Mouse (Mus musculus) embryonic fibroblast, embryonic 13.5 days (primary cell): ENCODE data around the gene Lig1. TPM values are rescaled to one million over a fixed set of nuclear protein-coding genes. Genes with fewer than 3 reads are reported as not detected.

ENCODE experiments used
- H3K27ac ChIP-seq: 2 replicates; pipeline ENCODE4 v1.5.1; 2012; ENCODE audit warnings: low read length, control low read depth, inconsistent platforms; ENCODE audit not compliant: insufficient read depth
- H3K4me1 ChIP-seq: 2 replicates; pipeline ENCODE4 v1.6.1; 2011; ENCODE audit warnings: low read length; ENCODE audit not compliant: control insufficient read depth, insufficient read depth
- H3K4me3 ChIP-seq: 2 replicates; pipeline ENCODE4 v1.5.1; 2011; ENCODE audit warnings: mild to moderate bottlenecking, control low read depth, low read length; ENCODE audit not compliant: insufficient read depth
- CTCF ChIP-seq: IDR thresholded peaks from 2 replicates; pipeline ENCODE4 v1.5.1; 2011; ENCODE audit warnings: mild to moderate bottlenecking, control low read depth, low read length, moderate library complexity, borderline replicate concordance; ENCODE audit not compliant: insufficient read depth
- POLR2A ChIP-seq: IDR thresholded peaks from 2 replicates; pipeline ENCODE4 v1.6.1; 2011; ENCODE audit warnings: low read depth, mild to moderate bottlenecking, control low read depth, low read length, moderate library complexity
- polyA plus RNA-seq: library from polyadenylated mRNA; stranded (reverse); fragments of >200 nt; gene quantifications from 2 replicates; pipeline ENCODE4 v1.2.4, GENCODE M21; 2011; ENCODE audit warnings: low read depth; ENCODE audit not compliant: missing spikeins, insufficient read length

Lig1 gene
- polyA plus RNA-seq, 1 experiment: 37.1 TPM

DNA sequence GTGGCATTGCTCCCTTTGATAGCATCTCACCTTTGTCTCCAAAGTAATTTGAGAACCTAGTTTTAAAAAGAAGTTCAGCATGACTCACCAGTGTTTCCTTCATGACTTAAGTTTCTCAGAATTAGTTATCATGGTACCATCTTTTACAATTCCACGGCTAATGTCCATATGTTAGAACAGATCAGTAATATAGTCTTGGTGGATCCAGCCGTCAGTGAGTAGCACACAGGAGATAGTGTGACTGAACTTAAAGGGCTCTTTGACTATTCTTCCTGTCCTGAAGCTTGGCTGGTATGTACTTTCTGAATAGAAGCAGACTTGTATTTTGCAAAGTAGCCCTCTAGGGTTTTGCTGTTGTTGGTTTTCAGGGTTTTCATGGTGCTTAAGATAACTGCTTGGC is 32.3 kb downstream of the Lig1 start:
- Histone ChIP-seq H3K27ac (no peak overlapping the region), H3K4me1 (no peaks in the 10 kb centered on the region; the same call in 1 of the 2 replicates)
- TF ChIP-seq POLR2A (no peak), CTCF (no peak)

DNA sequence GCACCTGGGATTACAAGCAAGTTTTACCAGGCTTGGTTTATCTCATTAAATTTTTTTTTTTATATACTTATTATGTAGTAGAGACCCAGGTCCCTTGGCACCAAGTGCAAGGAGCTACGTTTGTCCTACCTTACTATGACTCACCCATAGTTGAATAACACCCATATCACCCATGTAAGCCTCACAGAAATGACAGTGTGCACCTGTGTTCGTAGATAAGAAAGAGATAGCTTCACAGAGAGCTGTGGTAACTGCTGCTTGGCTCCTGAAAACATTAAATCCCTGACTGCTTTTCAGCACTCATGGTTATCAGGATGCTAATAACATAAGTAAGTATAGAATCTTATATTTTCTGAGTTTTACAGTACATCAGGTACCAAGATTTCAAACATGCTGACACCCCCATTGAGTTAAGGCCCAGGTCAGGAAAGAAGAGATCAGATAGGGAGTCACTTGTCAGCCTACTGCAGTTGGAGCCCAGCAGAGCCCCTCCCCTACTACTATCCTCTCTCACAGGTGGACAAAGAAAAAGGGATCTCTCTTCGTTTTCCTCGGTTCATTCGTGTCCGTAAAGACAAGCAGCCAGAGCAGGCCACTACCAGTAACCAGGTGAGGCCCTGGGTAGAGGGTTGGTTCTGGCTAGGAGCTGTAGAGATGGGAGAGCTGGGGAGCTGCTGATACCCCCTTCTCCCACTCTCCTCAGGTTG is 33.6 kb downstream of the Lig1 start:
- H3K4me3 ChIP-seq: no peak overlapping the region
- no peak for TF ChIP-seq POLR2A
- TF ChIP-seq CTCF: no peak
- no peaks in the 10 kb centered on the region; the same call in 1 of the 2 replicates for H3K4me1 ChIP-seq
- no peak overlapping the region for H3K27ac ChIP-seq

More for the DNA sequence above, 32.3 kb downstream of the Lig1 start:
- no peak overlapping the region for H3K4me3 ChIP-seq

DNA sequence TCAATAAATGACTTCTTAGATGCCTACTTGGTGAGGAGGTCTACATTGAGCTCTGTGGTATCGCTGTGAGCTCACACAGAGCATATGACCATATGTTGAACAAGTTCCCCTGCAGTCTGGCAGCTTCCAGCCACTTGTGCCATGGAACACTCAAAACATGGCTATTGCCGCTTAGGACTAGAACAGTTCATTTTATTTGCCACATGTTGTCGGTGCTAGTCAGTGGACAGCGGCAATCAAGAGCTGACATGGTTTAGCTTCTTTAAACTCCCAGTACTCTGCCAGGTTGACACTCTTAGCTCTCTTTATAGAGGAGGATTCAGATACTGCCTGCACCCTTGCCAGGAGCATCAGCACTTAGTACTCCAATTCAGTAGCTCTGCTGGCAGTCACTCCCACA is 34.3 kb downstream of the Lig1 start:
- H3K4me3 ChIP-seq: no peak overlapping the region
- H3K27ac ChIP-seq: no peak overlapping the region
- TF ChIP-seq POLR2A (no peak), CTCF (no peak)
- no peaks in the 10 kb centered on the region; the same call in 1 of the 2 replicates for H3K4me1 ChIP-seq

DNA sequence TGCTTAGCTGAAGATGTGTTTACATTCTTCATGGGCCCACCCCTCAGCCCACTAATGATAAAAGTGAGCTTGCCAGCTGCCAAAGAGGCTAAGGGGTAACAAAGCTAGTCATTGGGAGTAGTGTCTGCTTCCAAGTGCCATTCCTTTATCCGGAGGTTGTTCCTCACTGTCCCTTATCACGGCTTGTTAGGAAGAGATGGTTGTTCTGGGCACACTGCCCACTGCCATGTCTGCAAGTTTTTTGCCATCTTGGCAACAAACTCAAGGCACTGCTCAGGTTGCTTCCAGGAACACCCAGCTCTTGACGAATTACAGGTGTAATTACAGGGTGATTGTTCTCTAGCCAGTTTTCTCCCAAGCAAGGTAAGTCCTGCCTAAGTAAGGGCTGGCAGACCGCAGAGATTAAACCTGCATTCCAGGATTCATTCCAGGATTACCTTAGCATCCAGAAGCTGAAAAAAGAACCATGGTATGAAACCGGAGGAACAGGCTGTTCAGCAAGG is 37.1 kb downstream of the Lig1 start:
- H3K27ac ChIP-seq: no peak overlapping the region
- TF ChIP-seq POLR2A (no peak), CTCF (no peak)

DNA sequence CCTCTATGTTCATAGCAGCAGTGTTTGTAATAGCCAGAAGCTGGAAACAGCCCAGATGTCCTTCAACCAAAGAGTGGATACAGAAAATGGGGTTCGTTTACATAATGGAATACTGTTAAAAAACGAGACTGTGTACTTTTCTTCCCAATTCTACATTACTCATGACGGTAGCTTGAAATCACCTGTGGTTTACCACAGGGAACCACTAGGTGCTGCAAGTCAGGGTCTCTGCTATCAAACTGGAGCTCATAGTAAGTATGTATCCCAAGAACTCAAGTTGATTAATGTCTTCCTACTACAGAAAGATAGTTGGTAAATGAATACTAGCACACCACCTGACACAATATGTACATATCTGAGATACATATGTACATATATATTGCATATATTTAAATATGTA is 44.3 kb downstream of the Lig1 start:
- TF ChIP-seq POLR2A: no peak
- no peak for TF ChIP-seq CTCF
- H3K4me3 ChIP-seq: no peak overlapping the region
- H3K27ac ChIP-seq: no peak overlapping the region
- H3K4me1 ChIP-seq: no peaks in the 10 kb centered on the region

More for the DNA sequence above, 37.1 kb downstream of the Lig1 start:
- Histone ChIP-seq H3K4me3 (no peak overlapping the region), H3K4me1 (no peaks in the 10 kb centered on the region; the same call in 1 of the 2 replicates)

DNA sequence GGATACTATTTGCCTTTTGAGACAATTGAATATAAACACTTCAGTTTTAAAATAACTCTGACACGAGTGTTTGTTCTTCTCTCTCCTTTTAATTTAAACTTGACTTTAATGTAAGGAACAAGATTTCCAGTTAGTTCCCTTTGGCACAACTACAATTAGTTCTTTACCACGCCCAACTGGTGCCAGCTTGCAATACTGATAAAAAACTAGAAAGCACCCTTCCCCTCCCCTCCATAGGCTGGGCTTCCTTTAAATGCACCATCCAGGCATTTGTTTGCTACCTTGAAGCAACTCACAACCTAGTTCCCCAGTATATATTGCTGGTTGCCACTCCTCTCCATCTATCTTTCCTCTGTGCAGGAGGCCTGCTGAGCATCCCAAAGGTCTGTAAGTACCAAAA is 47.2 kb downstream of the Lig1 start, which contains the start of gene Pla2g4c:
TSS of gene Pla2g4c (plus strand) at position 340 of the 400 bp plus-strand sequence.
- no peaks in the 10 kb centered on the region for H3K4me1 ChIP-seq
- H3K27ac ChIP-seq: no peak within 1 kb of the TSS
- H3K4me3 ChIP-seq: no peak within 1 kb of the TSS
- TF ChIP-seq POLR2A (no peak), CTCF (no peak)

DNA sequence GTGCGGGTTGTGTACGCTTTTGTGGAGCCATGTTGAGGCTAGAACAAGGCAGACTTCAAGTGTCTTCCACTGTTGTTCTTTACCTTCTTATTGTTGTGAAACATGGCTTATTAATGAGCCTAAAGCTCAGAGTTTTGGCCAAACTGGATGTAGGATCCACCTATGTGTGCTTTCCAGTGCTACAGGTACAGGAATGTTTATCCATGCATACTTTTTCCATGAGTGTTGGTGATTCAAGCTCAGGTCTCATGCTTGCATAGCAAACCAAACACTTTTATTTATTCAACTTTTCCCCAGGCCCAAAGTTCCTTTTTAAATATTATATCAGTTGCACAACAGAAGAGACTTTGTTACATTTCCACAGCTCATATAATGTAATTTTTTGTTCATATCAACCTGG is 53.5 kb downstream of the Lig1 start:
- TF ChIP-seq CTCF (no peak), POLR2A (no peak)
- Histone ChIP-seq H3K27ac (no peak overlapping the region), H3K4me1 (no peaks in the 10 kb centered on the region), H3K4me3 (no peak overlapping the region)

DNA sequence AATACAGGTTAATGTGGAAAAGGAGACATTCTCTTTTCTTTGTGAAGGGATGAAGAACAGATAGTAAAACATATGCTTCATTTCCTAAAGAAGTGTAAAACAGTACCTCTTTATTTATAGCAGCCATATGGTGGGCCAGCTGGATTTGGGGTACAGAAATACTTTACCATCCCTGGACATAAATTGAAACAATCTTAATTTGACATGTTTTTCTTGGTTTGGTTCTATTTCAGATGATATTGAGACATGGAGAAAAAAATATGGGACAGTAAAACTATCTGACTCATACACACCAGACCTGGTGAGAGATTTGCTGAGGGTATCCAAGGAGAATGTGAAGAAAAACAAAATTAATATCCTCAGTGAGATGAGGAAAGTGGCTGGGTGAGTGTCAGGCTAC is 78.9 kb downstream of the Lig1 start:
- no peak for TF ChIP-seq POLR2A
- no peak for TF ChIP-seq CTCF
- H3K4me3 ChIP-seq: no peak overlapping the region
- H3K4me1 ChIP-seq: no peaks in the 10 kb centered on the region
- H3K27ac ChIP-seq: no peak overlapping the region

Other genes starting within 250 kb of the Lig1 start
- 85.6 and 98.6 TPM in 2 replicates for gene Chmp2a, start 242.5 kb upstream of the Lig1 start, polyA plus RNA-seq
- gene Ube2m, start 239.0 kb upstream of the Lig1 start, polyA plus RNA-seq: 273 and 288 TPM in 2 replicates
- gene Mzf1, start 222.5 kb upstream of the Lig1 start, polyA plus RNA-seq: 0.80 and 1.0 TPM in 2 replicates
- not detected in 2 replicates for gene Vmn1r85, start 182.1 kb upstream of the Lig1 start, polyA plus RNA-seq
- not detected in 2 replicates for gene Vmn1r86, start 157.4 kb upstream of the Lig1 start, polyA plus RNA-seq
- 0.28 TPM in 1 of 2 replicates, not detected in the other for gene Vmn1r87, start 137.1 kb upstream of the Lig1 start, polyA plus RNA-seq
- gene Vmn1r88, start 117.7 kb upstream of the Lig1 start, polyA plus RNA-seq: 0.07 and 0.09 TPM in 2 replicates
- gene Vmn1r89, start 64.3 kb upstream of the Lig1 start, polyA plus RNA-seq: not detected in 2 replicates
- gene Zswim9, start 1.4 kb downstream of the Lig1 start, polyA plus RNA-seq: 6.5 and 9.0 TPM in 2 replicates
- gene Pla2g4c, start 47.4 kb downstream of the Lig1 start, polyA plus RNA-seq: 0.48 and 1.1 TPM in 2 replicates
- gene Cabp5, start 120.8 kb downstream of the Lig1 start, polyA plus RNA-seq: not detected in 2 replicates
- gene Bsph1, start 173.6 kb downstream of the Lig1 start, polyA plus RNA-seq: not detected in 2 replicates